Mouse (Mus musculus): ENCODE data around the gene Ldlrap1.
A peak's percentile ranks its signal among the peaks of the same experiment; 100 is the strongest.
"Not testable (repeated sequence)": the region's sequence is repeated elsewhere in the genome, so short reads cannot be mapped to it uniquely, and the experiment has no call there.

Ldlrap1 gene

GRCm38 (mm10) chr4:134767426-134768225 is at the start of gene Ldlrap1:
Gene Ldlrap1 (minus strand): TSS chr4:134768024.
- peak; percentile 66 for DNase-seq

GRCm38 (mm10) chr4:134814229-134814571 is 46.4 kb upstream of the Ldlrap1 start:
- no peak for DNase-seq

- no peak for DNase-seq
Measured at GRCm38 (mm10) chr4:134813406-134814228, 45.8 kb upstream of the Ldlrap1 start.

- DNase-seq = no peak
Measured at GRCm38 (mm10) chr4:134804765-134805164, 36.9 kb upstream of the Ldlrap1 start.

- no peak for DNase-seq
Measured at GRCm38 (mm10) chr4:134802765-134803164, 34.9 kb upstream of the Ldlrap1 start.

- DNase-seq = no peak
Measured at GRCm38 (mm10) chr4:134802155-134802554, 34.3 kb upstream of the Ldlrap1 start.

- DNase-seq = no peak
Measured at GRCm38 (mm10) chr4:134800693-134801092, 32.9 kb upstream of the Ldlrap1 start.

GRCm38 (mm10) chr4:134800098-134800497 is 32.3 kb upstream of the Ldlrap1 start:
- DNase-seq = no peak

- peak; percentile 54 for DNase-seq
Measured at GRCm38 (mm10) chr4:134799272-134799671, 31.4 kb upstream of the Ldlrap1 start.

- no peak for DNase-seq
Measured at GRCm38 (mm10) chr4:134798861-134799260, 31.0 kb upstream of the Ldlrap1 start.

GRCm38 (mm10) chr4:134797621-134798020 is 29.8 kb upstream of the Ldlrap1 start:
- DNase-seq = no peak

GRCm38 (mm10) chr4:134796581-134797361 is 28.9 kb upstream of the Ldlrap1 start:
- DNase-seq = no peak

GRCm38 (mm10) chr4:134795819-134796485 is 28.1 kb upstream of the Ldlrap1 start:
- DNase-seq = no peak

- not testable (repeated sequence) for DNase-seq
Measured at GRCm38 (mm10) chr4:134794959-134795358, 27.1 kb upstream of the Ldlrap1 start.

- DNase-seq = no peak
Measured at GRCm38 (mm10) chr4:134793213-134793956, 25.6 kb upstream of the Ldlrap1 start.

GRCm38 (mm10) chr4:134791731-134792130 is 23.9 kb upstream of the Ldlrap1 start:
- DNase-seq = no peak

- DNase-seq = no peak
Measured at GRCm38 (mm10) chr4:134786946-134787345, 19.1 kb upstream of the Ldlrap1 start.

GRCm38 (mm10) chr4:134784701-134785100 is 16.9 kb upstream of the Ldlrap1 start:
- DNase-seq = no peak

GRCm38 (mm10) chr4:134779136-134779934 is 11.5 kb upstream of the Ldlrap1 start:
- no peak for DNase-seq

GRCm38 (mm10) chr4:134776246-134776645 is 8.4 kb upstream of the Ldlrap1 start:
- DNase-seq = no peak

All from right cerebral cortex, postnatal 25 days (tissue).